Mouse (Mus musculus) spleen, adult 2 months (tissue): ENCODE data around the gene Cacna1e.

ENCODE experiments used
- CTCF ChIP-seq: fragments of 200-500 bp; IDR thresholded peaks from 2 replicates; pipeline ENCODE4 v1.5.1; 2011; ENCODE audit warnings: mild to moderate bottlenecking, inconsistent platforms; ENCODE audit not compliant: insufficient read depth, insufficient read length, insufficient replicate concordance; ENCODE audit errors: extremely low read depth
- POLR2A ChIP-seq: fragments of 200-500 bp; IDR thresholded peaks from 2 replicates; pipeline ENCODE4 v1.6.1; 2011; ENCODE audit warnings: low read depth, low read length, inconsistent platforms

DNA sequence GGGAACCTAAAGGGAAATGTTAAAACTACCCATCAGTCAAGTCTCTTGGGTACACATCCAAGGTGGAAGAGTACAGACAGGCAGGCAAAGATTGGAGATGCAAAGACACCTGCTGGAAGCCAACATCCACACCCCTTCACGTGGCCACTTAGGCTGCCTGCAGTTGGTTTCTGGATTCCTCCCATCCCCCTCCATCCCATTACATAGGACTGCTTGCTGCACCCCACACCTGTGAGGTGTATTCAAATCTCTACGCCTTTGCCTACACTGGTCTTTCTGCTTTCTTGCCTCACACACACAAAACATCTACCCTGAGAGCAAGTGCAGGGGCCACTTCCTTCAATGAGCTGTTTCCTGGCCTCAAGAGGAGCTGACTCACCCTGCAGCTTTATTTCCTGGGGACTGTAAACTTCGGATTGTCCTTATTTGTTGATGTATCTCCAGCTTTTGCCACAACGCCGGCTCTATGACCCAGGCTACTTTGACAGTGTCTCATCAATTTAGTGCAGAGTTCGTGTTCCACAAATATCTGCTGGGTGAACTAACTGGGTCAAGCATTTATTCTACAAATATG, 43.2 kb downstream of the Cacna1e start:
- TF ChIP-seq CTCF, result no peak
- no peak for TF ChIP-seq POLR2A
